Mouse (Mus musculus) heart, adult 18-20 months (tissue): ENCODE data around the gene Nynrin. TPM values are rescaled to one million over a fixed set of nuclear protein-coding genes. Genes with fewer than 3 reads are reported as not detected.
A peak's percentile ranks its signal among the peaks of the same experiment; 100 is the strongest.

ENCODE experiments used
- DNase-seq, 2 experiments: peaks; one replicate each; pipeline ENCODE4 v3.0.0; 2021 to 2022; ENCODE audit warnings: mixed read lengths in 1 of 2
- total RNA-seq, 2 experiments: library from RNA; stranded (reverse); gene quantifications; 2 replicates each; pipeline ENCODE4 v1.2.3; 2021

The Nynrin gene
- total RNA-seq, 2 experiments from 2014 or later: 7.2 to 7.4 TPM

GRCm38 (mm10) chr14:55840853-55841366 lies 12.9 kb upstream of the Nynrin start:
- DNase-seq: no peak

DNA sequence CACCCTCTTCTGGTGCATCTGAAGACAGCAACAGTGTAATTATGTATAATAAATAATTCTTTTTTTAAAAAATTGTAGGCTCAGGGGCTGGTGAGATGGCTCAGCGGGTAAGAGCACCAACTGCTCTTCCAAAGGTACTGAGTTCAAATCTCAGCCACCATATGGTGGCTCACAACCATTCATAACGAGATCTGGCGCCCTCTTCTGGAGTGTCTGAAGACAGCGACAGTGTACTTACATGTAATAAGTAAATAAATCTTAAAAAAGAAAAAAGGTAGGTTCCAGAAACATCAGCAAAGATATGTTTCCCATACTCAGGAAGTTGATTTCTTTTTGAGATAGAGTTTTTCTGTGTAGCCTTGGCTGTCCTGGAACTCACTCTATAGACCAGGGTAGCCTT lies 11.0 kb upstream of the Nynrin start:
- DNase-seq: peak in 1 of 2 experiments; percentile 42

DNA sequence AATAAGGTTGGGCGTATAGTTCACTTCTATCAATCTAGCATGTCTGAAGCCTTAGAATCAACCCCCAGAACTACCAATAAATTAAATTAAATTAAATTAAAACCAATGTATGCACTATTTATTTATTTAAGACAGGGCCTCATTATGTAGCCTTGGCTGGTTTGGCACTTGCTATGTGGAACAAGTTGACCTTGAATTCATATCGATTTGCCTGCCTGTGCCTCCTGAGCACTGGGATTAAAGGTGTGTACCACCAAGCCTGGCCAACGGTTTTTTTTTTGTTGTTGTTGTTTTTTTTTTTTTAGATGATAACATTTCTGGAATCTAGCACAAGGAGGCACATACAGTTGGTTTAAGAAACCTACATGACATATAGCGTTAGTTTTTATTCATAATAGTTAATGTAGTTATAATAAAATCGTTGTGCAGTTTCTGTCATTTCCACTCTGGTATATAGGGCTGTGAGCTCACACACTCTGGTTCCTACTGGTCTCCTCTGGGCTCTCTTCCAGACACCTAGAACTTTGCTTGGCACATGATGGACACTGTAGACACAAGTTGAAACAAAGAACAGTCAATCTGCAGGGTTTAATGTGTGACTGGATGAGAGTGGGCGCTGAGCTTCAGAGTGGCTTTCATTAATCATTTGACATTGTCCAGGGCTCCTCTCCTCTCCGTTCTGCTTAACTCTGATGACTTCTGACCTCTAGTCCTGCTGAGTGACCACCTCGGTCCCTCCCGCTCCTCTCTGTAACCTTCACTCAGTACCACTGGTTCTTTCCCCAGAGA lies 8.1 kb upstream of the Nynrin start:
- no peak for DNase-seq

DNA sequence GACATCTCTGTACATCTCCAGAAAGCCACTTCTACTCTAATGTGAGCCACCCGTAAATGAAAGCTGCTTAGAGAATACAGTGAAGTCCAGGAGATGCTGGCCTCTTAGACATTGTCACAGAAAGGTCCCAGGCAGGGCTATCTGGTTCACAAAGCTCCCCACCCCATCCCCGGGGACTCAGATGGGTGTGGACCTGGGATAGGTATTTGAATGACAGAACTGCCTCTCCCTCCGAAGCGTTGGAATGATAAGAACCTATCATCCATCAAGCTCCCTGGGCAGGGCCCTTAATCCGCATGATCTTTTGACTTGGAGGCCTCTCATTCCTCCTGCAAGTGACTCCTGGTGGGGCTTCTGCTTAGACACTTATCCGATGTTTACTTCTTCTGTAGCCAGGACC lies 2.9 kb upstream of the Nynrin start:
- DNase-seq: no peak

- no peak for DNase-seq
Observed at GRCm38 (mm10) chr14:55852646-55853551, 911 bp upstream of the Nynrin start.

GRCm38 (mm10) chr14:55854406-55855100 lies 743 bp downstream of the Nynrin start:
- peak; percentile 36 to 50 for DNase-seq

- DNase-seq: peak; percentile 52 to 64
Observed at GRCm38 (mm10) chr14:55855101-55855561, 1.3 kb downstream of the Nynrin start.

DNA sequence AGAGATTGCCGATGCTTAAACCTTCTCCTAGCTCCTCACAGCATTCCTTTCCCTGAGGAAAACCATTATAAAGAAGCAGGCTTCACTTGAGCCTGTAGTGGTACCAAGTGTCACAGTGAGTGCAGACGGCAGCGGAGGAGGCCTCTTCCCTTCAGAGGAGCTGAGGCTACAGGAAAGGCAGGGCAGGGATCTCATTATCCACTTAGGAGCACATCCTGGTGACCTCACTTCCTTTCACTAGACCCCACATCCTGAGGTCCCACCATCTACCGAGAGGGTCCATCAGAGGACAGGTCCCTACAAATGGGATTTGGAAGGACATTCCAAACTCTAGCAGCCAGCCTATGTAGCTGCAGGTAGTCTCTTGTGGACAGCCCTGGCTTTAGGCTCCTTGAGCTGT lies 3.8 kb downstream of the Nynrin start:
- peak in 1 of 2 experiments; percentile 35 for DNase-seq

DNA sequence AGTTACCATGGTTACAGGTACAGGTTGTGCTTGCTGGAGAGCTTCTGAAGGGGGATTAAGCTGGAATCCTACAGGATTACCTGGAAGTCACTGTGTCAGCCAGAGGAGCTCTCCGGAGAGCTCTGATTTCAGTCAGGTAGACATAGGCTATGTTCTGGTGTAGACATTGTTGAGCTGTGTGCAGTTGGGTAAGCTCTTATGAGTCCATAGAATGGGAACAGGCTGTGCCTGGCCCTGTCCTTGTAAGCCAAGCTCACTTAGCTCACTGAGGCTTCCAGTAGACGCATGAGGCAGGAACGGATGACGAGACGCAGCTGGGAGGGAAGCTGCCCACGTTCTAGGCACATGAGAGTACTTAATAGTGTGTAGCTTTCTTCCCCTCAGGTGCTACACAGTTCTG lies 8.4 kb downstream of the Nynrin start:
- no peak for DNase-seq

DNA sequence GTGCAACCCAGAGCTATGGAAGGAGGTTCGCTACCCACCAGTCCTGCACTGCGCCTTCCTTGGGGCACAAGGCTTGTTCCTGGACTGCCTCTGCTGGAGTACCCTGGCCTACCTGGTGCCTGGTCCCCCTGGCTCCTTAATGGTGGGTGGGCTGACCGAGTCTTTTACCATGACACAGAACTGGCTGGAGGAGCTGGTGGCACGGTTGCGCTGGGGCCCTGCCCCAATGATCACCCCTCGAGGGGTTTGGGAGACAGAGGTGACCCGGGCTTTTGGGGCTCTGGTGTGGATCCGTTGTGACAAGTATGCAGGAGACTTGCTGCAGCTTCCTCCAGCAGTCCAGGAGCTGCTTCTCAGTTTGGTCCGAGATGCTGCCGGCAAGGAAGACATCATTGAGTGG lies 9.2 kb downstream of the Nynrin start:
- no peak for DNase-seq

DNA sequence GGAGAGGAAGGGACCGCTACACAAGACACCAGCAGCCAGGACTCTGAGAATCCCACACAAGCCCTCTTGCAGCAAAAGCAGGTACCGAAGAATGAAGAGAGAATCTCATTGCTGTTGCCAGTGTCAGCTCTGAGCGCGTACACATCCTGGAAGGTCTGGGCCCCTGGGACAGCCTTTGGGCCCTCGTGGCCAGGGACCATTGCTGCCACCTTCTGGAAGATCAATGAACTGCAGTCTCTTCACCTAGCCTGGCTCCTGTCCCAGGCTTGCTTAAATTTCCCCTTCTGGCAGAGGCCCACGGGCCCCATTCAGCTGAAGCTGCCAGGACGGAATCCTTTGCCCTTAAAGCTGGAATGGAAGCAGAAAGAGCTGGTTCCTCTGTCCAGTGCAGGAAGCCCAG lies 10.0 kb downstream of the Nynrin start:
- peak; percentile 83 to 89 for DNase-seq

GRCm38 (mm10) chr14:55866962-55867361 lies 13.2 kb downstream of the Nynrin start:
- DNase-seq: peak; percentile 53 to 87

- DNase-seq: no peak
Observed at GRCm38 (mm10) chr14:55868230-55869026, 14.6 kb downstream of the Nynrin start.

GRCm38 (mm10) chr14:55869538-55869937 lies 15.7 kb downstream of the Nynrin start:
- no peak for DNase-seq

- no peak for DNase-seq
Observed at GRCm38 (mm10) chr14:55872039-55872438, 18.2 kb downstream of the Nynrin start.

- DNase-seq: no peak
Observed at GRCm38 (mm10) chr14:55872551-55872950, 18.7 kb downstream of the Nynrin start.

GRCm38 (mm10) chr14:55873242-55873713 lies 19.5 kb downstream of the Nynrin start:
- DNase-seq: no peak

DNA sequence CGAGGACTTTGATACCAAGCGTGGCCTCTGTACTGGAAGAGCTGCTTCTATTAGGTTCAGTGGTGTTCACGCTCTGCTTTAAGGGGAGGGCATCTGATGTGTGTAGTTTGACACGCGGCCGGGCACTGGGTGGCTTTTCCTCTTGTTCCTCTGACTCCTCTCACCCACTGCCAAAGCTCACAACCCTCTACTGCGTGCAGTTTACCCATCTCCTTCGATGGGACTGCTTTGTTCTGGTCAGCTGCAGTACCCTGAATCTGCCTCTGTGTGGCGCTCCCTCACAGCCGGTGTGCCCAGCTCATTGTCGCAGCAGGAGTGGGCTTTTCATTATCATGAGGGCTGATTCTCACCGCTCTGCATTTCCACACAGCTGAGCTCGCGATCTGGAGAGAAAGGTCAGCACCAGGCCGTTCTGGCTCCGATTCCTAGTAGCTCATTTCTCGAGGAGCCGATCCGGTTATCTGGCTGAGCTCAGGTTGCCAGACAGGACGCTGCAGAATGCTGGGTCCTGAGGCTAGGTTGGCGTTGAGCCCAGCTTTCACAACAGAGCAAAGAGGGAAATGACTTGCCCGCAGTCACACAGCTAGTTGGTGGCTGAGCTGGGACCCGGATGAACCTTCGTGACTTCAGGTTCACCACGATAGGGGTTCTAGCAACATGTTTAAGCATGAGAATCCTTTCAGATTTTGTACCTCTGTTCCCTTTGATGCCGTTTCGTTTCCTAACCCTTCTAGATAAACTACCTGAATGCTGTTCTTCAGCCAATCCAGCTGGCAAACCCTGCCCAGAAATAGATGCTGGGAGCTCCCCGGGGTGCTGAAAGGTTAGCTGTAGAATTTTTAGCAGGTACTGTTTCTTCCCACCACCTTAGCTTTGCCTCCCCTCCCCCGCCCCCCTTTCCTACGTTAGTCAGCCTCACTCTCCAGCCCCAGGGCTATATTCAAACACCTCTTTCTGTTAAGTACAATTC lies 20.2 kb downstream of the Nynrin start:
- DNase-seq: peak; percentile 74 to 85

GRCm38 (mm10) chr14:55877469-55878315 lies 23.9 kb downstream of the Nynrin start:
- no peak for DNase-seq
